Mouse (Mus musculus) neural tube, embryonic 12.5 days (tissue): ENCODE measurements around the gene Dph6. TPM values are rescaled to one million over a fixed set of nuclear protein-coding genes. Genes with fewer than 3 reads are reported as not detected.
"Not testable (repeated sequence)": the region's sequence is repeated elsewhere in the genome, so short reads cannot be mapped to it uniquely, and the experiment has no call there.

ENCODE experiments used
- ATAC-seq: fragments of 200-750 bp; cut with Nextera tagmentation; 2 replicates; pipeline ENCODE4 v1.8.0; 2017; ENCODE audit warnings: low read depth, mild to moderate bottlenecking, moderate TSS enrichment, moderate library complexity; ENCODE audit not compliant: low FRiP score
- H3K27ac ChIP-seq: fragments of 300-500 bp; sonication (generic); 2 replicates; pipeline ENCODE4 v1.5.1; 2016
- H3K27me3 ChIP-seq: fragments of 300-500 bp; sonication (generic); replicated peaks from 2 replicates; pipeline ENCODE4 v1.6.1; 2016; ENCODE audit warnings: mild to moderate bottlenecking
- H3K36me3 ChIP-seq: fragments of 300-500 bp; sonication (generic); 2 replicates; pipeline ENCODE4 v1.6.1; 2016; ENCODE audit warnings: mild to moderate bottlenecking
- H3K4me1 ChIP-seq: fragments of 300-500 bp; sonication (generic); 2 replicates; pipeline ENCODE4 v1.6.1; 2016
- H3K4me2 ChIP-seq: fragments of 300-500 bp; sonication (generic); replicated peaks from 2 replicates; pipeline ENCODE4 v1.6.1; 2016; ENCODE audit warnings: mild to moderate bottlenecking
- H3K4me3 ChIP-seq: fragments of 300-500 bp; sonication (generic); 2 replicates; pipeline ENCODE4 v1.5.1; 2016
- H3K9ac ChIP-seq: fragments of 300-500 bp; sonication (generic); 2 replicates; pipeline ENCODE4 v1.6.1; 2016; ENCODE audit warnings: mild to moderate bottlenecking
- H3K9me3 ChIP-seq: fragments of 300-500 bp; sonication (generic); 2 replicates; pipeline ENCODE4 v1.6.1; 2016; ENCODE audit warnings: mild to moderate bottlenecking
- WGBS: fragments of 180-500 bp; shearing (Covaris S2); methylation state at CpG from one replicate; pipeline ENCODE4 v1.1.7; 2016; 5-methylcytosine and 5-hydroxymethylcytosine counted together
- polyA plus RNA-seq: library from polyadenylated mRNA; unstranded; fragments of >200 nt; fragmentation: Nextera tagmentation; extraction: Ambion mirVana; gene quantifications from 2 replicates; pipeline ENCODE4 v1.2.1, GENCODE M21; 2016

Dph6 gene
- polyA plus RNA-seq, 1 experiment from 2014 or later: 19.2 TPM

DNA sequence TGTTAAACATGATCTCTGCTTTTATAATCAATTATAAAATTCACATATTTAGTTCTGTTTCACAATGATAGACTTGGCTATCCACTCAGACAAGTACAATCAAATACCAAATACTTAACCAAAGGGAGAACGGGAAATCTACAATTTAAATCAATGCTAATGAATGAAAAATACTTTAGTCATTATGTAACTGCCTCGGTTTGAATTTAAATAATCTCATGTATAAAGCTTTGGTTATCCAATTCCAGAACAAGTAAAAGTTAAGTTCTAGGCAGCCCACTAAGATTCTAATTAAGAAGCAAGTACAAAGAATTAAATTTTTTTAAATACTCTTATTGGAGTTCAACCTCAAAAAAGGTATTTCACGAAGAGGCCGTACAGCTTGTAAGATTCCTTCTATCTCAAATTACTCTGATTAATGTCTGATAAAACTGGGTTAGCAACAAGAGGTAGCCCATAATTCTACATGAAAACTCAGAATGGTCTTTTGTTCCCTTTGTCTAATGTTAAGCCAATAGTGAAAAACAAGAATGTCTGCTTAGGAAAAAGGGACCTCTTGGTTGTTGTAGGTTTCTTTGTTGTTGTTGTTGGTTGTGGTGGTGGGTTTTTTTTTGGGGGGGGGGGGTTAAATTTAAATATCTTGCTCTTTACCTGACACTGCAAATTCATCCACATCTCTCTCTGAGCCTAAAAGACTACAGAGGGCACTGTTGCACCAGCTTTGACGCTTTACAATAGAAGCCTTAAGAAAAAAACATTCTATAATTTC, 32.8 kb downstream of the Dph6 start:
- Histone ChIP-seq H3K36me3 (no peaks in the 10 kb centered on the region), H3K9ac (no peak overlapping the region), H3K4me3 (no peak overlapping the region), H3K27ac (no peak overlapping the region), H3K9me3 (no peaks in the 10 kb centered on the region), H3K4me2 (no peak overlapping the region), H3K4me1 (peaks cover 5% of the 10 kb centered on the region; the same call in 1 of the 2 replicates), H3K27me3 (no peaks in the 10 kb centered on the region)
- 27% methylated on average over 5 of the region's 5 CpGs for WGBS
- 0 out of 2 replicates have a peak, but pooled peaks have one; percentile 58 for ATAC-seq

DNA sequence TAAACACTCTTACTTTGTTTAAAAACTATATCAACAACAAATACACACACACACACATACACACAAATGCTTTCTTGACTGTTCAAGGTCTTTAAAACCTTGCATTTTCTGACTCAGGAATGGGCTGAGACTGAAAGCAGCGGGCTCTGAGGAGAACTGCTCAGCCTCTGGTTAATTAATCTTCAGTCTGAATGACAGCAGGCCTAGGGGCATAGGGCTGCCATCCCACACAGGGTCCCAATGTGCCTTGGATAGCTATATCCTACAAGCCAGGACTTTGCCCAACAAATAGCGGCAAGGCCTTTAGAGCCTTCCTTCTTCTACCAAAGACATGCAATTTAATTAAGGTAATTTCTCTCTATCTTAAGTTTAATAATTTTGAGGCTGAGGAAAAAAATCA, 43.2 kb downstream of the Dph6 start:
- Histone ChIP-seq H3K27ac (no peak overlapping the region), H3K4me2 (no peak overlapping the region), H3K9ac (no peak overlapping the region), H3K4me3 (no peak overlapping the region), H3K27me3 (no peaks in the 10 kb centered on the region), H3K9me3 (no peaks in the 10 kb centered on the region), H3K36me3 (no peaks in the 10 kb centered on the region), H3K4me1 (peaks cover 6% of the 10 kb centered on the region; the same call in 1 of the 2 replicates)
- ATAC-seq: 0 out of 2 replicates have a peak, but pooled peaks have one; percentile 58
- 42% methylated on average over 2 of the region's 2 CpGs for WGBS

DNA sequence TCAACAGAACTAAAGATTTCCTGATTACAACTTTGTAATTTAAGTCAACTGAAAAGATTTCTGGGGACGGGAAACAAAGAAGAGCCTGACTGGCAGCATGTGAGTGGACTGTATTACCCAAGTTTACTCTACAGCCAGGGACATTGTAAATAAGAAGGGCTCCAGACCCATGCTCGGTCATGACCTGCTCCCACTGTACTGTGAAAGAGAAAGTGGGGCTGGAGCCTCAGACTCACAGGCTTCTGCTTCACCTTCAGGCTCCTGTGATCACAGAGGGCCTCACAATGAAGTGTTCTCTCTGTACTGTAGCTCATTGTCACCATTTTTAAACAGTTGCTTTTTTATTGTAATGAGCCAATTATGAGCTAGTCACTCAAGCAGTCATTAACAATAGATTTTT, 44.7 kb downstream of the Dph6 start:
- no peak overlapping the region for H3K27ac ChIP-seq
- 16% methylated on average over 2 of the region's 2 CpGs for WGBS

GRCm38 (mm10) chr2:114605202-114605601, 49.6 kb downstream of the Dph6 start:
- H3K36me3 ChIP-seq, H3K9ac ChIP-seq, H3K27me3 ChIP-seq, H3K4me1 ChIP-seq, ATAC-seq, H3K4me3 ChIP-seq, H3K9me3 ChIP-seq, H3K27ac ChIP-seq, H3K4me2 ChIP-seq: not testable (repeated sequence)

More for the DNA sequence above, 44.7 kb downstream of the Dph6 start:
- Histone ChIP-seq H3K27me3 (no peaks in the 10 kb centered on the region), H3K4me3 (no peak overlapping the region), H3K36me3 (no peaks in the 10 kb centered on the region), H3K9me3 (no peaks in the 10 kb centered on the region), H3K9ac (no peak overlapping the region), H3K4me1 (peaks cover 6% of the 10 kb centered on the region; the same call in 1 of the 2 replicates), H3K4me2 (no peak overlapping the region)
- 0 out of 2 replicates have a peak, but pooled peaks have one; percentile 37 for ATAC-seq

DNA sequence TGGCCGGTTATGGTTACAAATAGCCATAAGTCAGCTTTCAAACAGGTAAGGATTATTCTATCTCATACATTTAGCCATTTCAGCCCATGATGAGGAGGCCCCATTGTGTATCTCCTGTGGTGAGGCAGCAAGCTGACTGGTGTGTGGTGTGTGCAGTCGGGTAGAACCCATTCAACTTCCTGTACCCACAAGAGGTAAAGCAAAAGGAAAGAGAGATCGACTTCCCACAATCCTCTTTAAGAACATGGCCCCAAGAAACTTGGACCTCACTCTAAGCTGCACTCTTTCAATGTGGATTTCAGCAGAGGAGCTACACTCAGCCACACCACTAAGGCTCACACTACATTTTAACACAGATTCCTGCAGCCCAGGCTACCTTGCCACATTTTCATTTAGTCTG, 53.6 kb downstream of the Dph6 start:
- Histone ChIP-seq H3K4me3 (no peak overlapping the region), H3K4me2 (no peak overlapping the region), H3K27ac (no peak overlapping the region), H3K9ac (no peak overlapping the region), H3K9me3 (no peaks in the 10 kb centered on the region), H3K27me3 (no peaks in the 10 kb centered on the region), H3K36me3 (no peaks in the 10 kb centered on the region), H3K4me1 (no peaks in the 10 kb centered on the region)
- no peak for ATAC-seq
- 93% methylated on average over 3 of the region's 3 CpGs for WGBS

DNA sequence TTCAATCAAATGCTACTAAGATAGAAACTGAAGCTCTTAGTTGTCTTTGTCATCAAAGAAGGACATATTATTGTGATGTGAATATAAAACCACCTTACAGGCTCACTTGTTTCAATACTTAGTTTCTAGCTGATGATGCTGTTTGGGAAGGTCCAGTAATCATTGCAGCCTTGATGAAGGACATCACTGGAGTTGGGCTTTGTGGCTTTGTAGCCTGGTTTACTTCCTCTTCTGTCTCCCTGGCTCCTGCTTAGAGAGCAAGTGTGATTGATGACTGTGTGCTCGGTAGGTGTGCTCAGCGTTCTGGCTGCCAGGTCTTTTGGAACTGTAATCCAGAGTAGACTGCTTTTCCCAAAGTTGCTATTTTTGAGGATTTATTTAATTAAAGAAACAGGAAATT, 55.0 kb downstream of the Dph6 start:
- H3K9me3 ChIP-seq: no peaks in the 10 kb centered on the region
- H3K27me3 ChIP-seq: no peaks in the 10 kb centered on the region
- H3K9ac ChIP-seq: no peak overlapping the region
- no peak overlapping the region for H3K4me2 ChIP-seq
- no peak overlapping the region for H3K4me3 ChIP-seq
- H3K36me3 ChIP-seq: no peaks in the 10 kb centered on the region
- WGBS: 15% methylated on average over 2 of the region's 2 CpGs
- ATAC-seq: no peak
- H3K4me1 ChIP-seq: no peaks in the 10 kb centered on the region
- no peak overlapping the region for H3K27ac ChIP-seq

DNA sequence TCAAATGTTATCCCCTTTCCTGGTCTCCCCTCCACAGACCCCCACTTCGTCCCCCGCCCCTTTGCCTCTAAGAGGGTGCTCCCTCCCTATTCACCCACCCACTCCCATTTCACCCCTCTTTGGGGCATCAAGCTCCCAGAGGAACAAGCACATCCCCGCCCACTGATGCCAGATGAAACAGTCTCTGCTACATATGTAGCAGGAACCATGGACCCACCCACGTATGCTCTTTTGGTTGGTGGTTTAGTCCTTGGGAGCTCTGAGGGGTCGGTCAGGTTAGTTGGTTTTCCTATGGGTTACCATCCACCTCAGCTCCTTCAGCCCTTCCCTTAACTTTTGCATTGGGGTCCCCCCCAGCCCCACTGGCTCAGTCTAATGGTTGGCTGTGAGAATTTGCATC, 61.4 kb downstream of the Dph6 start:
- no peaks in the 10 kb centered on the region for H3K9me3 ChIP-seq
- no peak overlapping the region for H3K9ac ChIP-seq
- H3K4me3 ChIP-seq: no peak overlapping the region
- no peaks in the 10 kb centered on the region for H3K27me3 ChIP-seq
- ATAC-seq: no peak
- H3K4me1 ChIP-seq: no peaks in the 10 kb centered on the region
- no peak overlapping the region for H3K4me2 ChIP-seq
- WGBS: 91% methylated on average over 5 of the region's 5 CpGs
- no peaks in the 10 kb centered on the region for H3K36me3 ChIP-seq
- H3K27ac ChIP-seq: no peak overlapping the region

DNA sequence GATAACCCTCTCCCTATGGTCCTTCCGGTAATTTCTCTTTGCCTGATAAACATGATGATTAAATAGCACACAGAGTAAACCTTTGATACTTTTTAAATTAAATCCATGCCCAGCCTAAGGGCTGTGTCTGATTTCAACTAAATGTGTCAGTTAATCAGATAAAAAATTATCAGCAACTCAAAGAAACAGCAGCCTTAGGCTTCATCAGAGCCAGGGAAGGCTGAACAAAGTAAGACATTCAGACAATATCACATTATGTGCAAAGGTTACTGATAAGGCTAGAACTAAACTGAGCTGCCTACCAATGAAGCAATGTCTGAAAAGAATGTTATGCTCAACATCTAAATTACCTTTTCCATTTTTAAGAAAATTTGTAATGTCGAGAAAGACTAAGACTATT, 74.0 kb downstream of the Dph6 start:
- no peak for ATAC-seq
- H3K27me3 ChIP-seq: no peaks in the 10 kb centered on the region
- H3K9me3 ChIP-seq: no peaks in the 10 kb centered on the region
- no peak overlapping the region for H3K4me3 ChIP-seq
- H3K9ac ChIP-seq: no peak overlapping the region
- H3K27ac ChIP-seq: no peak overlapping the region
- no peaks in the 10 kb centered on the region for H3K36me3 ChIP-seq
- H3K4me2 ChIP-seq: no peak overlapping the region
- no peaks in the 10 kb centered on the region for H3K4me1 ChIP-seq
- 86% methylated on average over 2 of the region's 2 CpGs for WGBS

- Histone ChIP-seq H3K27ac (no peak overlapping the region), H3K4me2 (no peak overlapping the region), H3K36me3 (no peaks in the 10 kb centered on the region), H3K4me3 (no peak overlapping the region), H3K9ac (no peak overlapping the region), H3K27me3 (no peaks in the 10 kb centered on the region), H3K4me1 (no peaks in the 10 kb centered on the region), H3K9me3 (no peaks in the 10 kb centered on the region)
- 85% methylated on average over 2 of the region's 2 CpGs for WGBS
- no peak for ATAC-seq
Observed at GRCm38 (mm10) chr2:114543000-114543622, 111.7 kb downstream of the Dph6 start.

- Histone ChIP-seq H3K4me3 (no peak overlapping the region), H3K4me1 (no peaks in the 10 kb centered on the region), H3K9me3 (no peaks in the 10 kb centered on the region), H3K27ac (no peak overlapping the region), H3K36me3 (no peaks in the 10 kb centered on the region), H3K27me3 (no peaks in the 10 kb centered on the region), H3K9ac (no peak overlapping the region), H3K4me2 (no peak overlapping the region)
- ATAC-seq: no peak
- WGBS: 75% methylated on average over 2 of the region's 2 CpGs
Observed at GRCm38 (mm10) chr2:114542325-114542724, 112.4 kb downstream of the Dph6 start.

DNA sequence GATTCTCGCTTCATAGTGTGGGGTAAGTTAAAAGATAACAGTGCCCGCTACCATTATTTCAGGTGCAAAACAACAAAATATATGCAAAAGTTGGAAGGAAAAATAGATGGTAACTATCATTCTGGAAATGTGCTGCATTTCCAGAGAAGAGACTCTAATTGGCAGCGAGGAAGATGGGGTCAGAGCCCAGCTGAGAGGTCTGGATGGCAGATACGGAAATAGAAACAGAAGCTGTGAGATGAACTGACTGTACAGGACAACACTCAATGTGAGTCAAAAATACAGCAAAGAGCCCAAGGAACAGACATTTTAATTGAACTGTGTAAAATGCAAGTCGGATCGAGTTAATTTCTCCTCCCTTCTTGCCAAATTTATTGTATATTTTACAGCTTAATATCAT, 114.3 kb downstream of the Dph6 start:
- Histone ChIP-seq H3K27me3 (no peaks in the 10 kb centered on the region), H3K9ac (no peak overlapping the region), H3K4me2 (no peak overlapping the region), H3K4me1 (no peaks in the 10 kb centered on the region), H3K9me3 (no peaks in the 10 kb centered on the region), H3K27ac (no peak overlapping the region), H3K4me3 (no peak overlapping the region), H3K36me3 (no peaks in the 10 kb centered on the region)
- ATAC-seq: no peak
- 90% methylated on average over 6 of the region's 6 CpGs for WGBS

- Histone ChIP-seq H3K9me3 (no peaks in the 10 kb centered on the region), H3K4me1 (no peaks in the 10 kb centered on the region), H3K27ac (no peak overlapping the region), H3K4me2 (no peak overlapping the region), H3K36me3 (no peaks in the 10 kb centered on the region), H3K9ac (no peak overlapping the region), H3K4me3 (no peak overlapping the region), H3K27me3 (no peaks in the 10 kb centered on the region)
- no peak for ATAC-seq
- 52% methylated on average over 1 of the region's 1 CpGs for WGBS
Observed at GRCm38 (mm10) chr2:114536032-114536431, 118.7 kb downstream of the Dph6 start.
